Mouse (Mus musculus) bone marrow macrophage, adult 2 months (primary cell): ENCODE measurements around the gene Glipr2.

Source experiments
- CTCF ChIP-seq: IDR thresholded peaks from 2 replicates; pipeline ENCODE4 v1.5.1; 2012; ENCODE audit warnings: low read depth, mild to moderate bottlenecking, low read length, moderate library complexity
- POLR2A ChIP-seq: IDR thresholded peaks from 2 replicates; pipeline ENCODE4 v1.6.1; 2012; ENCODE audit warnings: mild to moderate bottlenecking, low read depth, low read length, borderline replicate concordance

DNA sequence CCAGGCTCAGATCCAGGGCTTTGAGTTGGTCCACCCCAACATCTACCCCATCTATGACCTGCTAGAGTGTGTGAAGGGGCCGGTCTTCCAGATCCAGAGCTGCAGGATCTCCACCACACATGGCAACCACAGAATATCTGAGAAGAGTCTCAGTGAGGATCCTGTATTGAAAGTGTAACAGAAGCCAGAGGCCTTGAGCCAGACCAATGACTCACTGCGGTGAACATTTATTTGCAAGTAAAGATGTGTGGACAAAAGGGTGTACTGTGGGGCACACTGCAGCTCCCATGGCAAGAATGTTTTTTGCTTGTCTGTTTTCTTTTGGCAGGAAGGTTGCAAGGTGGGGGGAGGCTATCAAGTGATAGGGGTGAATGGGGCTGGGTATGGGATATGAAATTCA lies 9.6 kb upstream of the Glipr2 start:
- TF ChIP-seq POLR2A: no peak
- TF ChIP-seq CTCF: no peak
